Mouse (Mus musculus) G1E (cell line): ENCODE measurements around the gene Tmc1. TPM values are rescaled to one million over a fixed set of nuclear protein-coding genes. Genes with fewer than 3 reads are reported as not detected.

Experiments used
- ATAC-seq: 2 replicates; pipeline ENCODE4 v1.8.0; 2016; ENCODE audit warnings: mild to moderate bottlenecking; ENCODE audit not compliant: insufficient number of reproducible peaks, poor library complexity, low FRiP score, severe bottlenecking; ENCODE audit errors: extremely low read depth
- DNase-seq: peaks from one replicate; pipeline ENCODE4 v3.0.0; 2012; ENCODE audit warnings: low spot score
- H3K27me3 ChIP-seq: 2 replicates; pipeline ENCODE4 v1.6.1; 2012; ENCODE audit warnings: mild to moderate bottlenecking, low read length, inconsistent platforms; ENCODE audit not compliant: insufficient read depth
- H3K36me3 ChIP-seq: replicated peaks from 2 replicates; pipeline ENCODE3; 2012; ENCODE audit warnings: mild to moderate bottlenecking, inconsistent platforms
- H3K4me1 ChIP-seq: 2 replicates; pipeline ENCODE4 v1.6.1; 2012; ENCODE audit warnings: low read depth, low read length, inconsistent platforms, mixed read lengths; ENCODE audit not compliant: insufficient read depth
- H3K4me3 ChIP-seq: 2 replicates; pipeline ENCODE4 v1.5.1; 2012; ENCODE audit warnings: low read depth, mild to moderate bottlenecking, inconsistent platforms, low read length, moderate library complexity, mixed read lengths
- H3K9me3 ChIP-seq: replicated peaks from 2 replicates; pipeline ENCODE4 v1.6.1; 2012; ENCODE audit warnings: inconsistent platforms
- CTCF ChIP-seq: IDR thresholded peaks from 2 replicates; pipeline ENCODE4 v1.5.1; 2012; ENCODE audit warnings: low read depth, low read length, inconsistent platforms, mixed read lengths
- GATA1 ChIP-seq: IDR thresholded peaks from 2 replicates; pipeline ENCODE4 v1.6.1; 2012; ENCODE audit warnings: borderline replicate concordance, low read length, inconsistent platforms, mixed read lengths
- GATA2 ChIP-seq: IDR thresholded peaks from 2 replicates; pipeline ENCODE4 v1.6.1; 2012; ENCODE audit warnings: low read depth, low read length, inconsistent platforms, borderline replicate concordance
- POLR2AphosphoS5 ChIP-seq: IDR thresholded peaks from 2 replicates; pipeline ENCODE4 v1.6.1; 2012; ENCODE audit warnings: low read depth, low read length, inconsistent platforms; ENCODE audit not compliant: insufficient replicate concordance
- TAL1 ChIP-seq: conservative IDR thresholded peaks from 2 replicates; pipeline ENCODE4 v1.6.1; 2012; ENCODE audit warnings: low read depth, low read length, inconsistent platforms, mixed read lengths
- polyA plus RNA-seq: library from polyadenylated mRNA; stranded (reverse); fragments of >175 nt; gene quantifications from 2 replicates; pipeline ENCODE4 v1.2.3, GENCODE M21; 2012
- total RNA-seq, 2 experiments: library from RNA; stranded (forward) in 1 of 2; stranded (reverse) in 1 of 2; fragments of 200-1000 nt in 1 of 2; fragments of >200 nt in 1 of 2; fragmentation: Nextera tagmentation in 1 of 2; gene quantifications; 2 replicates each; pipeline ENCODE4 v1.2.3; 2014 to 2017

Tmc1 gene
- not detected in 2 replicates for total RNA-seq (2014; fragmentation: Nextera tagmentation)
- total RNA-seq (2017): 0.12 and 0.44 TPM in 2 replicates
- not detected in 2 replicates for polyA plus RNA-seq

DNA sequence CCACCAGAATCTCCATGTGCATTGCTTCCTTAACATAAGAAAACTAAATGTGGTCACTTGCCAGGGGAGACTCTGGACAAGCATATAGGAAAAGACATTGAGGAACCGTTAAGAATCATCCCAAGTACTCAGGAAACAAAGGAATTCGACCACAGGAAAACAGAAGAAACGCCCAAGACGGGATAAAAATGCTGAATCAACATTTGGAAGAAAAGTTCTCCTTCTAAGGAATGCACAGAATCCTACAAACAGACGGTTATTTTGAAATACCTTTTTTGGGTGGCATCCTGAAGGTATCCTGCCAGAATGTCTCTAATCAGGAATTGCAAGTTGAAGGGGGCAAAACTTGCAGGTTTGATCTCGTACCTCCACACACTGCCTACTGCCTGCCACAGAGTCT is at the start of gene Tmc1:
Gene Tmc1, minus strand, starts transcription at position 329 of the 400 bp plus-strand sequence.
- TF ChIP-seq CTCF (no peak), TAL1 (no peak), GATA1 (no peak), GATA2 (no peak), POLR2AphosphoS5 (no peak)
- no peak for DNase-seq
- ATAC-seq: no peak
- Histone ChIP-seq H3K4me1 (no peaks in the 10 kb centered on the region), H3K27me3 (no peaks in the 10 kb centered on the region), H3K36me3 (no peaks in the 10 kb centered on the region), H3K4me3 (no peak within 1 kb of the TSS), H3K9me3 (no peaks in the 10 kb centered on the region)

DNA sequence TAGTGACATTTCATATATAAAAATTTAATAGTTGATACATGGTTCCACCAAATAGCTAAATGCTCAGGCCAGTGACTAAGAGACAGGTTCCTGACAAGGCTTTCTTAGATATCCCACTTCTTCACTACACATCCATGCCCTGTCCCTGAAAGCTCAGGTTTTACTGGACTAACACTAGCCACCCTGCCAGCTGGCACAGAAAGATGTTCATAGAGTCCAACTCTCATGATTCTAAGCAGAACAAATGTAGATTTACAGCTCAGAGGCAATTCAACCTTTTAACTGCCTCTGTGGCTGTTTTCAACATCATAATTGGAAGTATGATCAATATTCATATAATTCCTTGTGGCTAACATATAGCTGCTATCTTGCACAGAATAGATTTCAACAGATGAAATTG is 47.5 kb upstream of the Tmc1 start:
- Histone ChIP-seq H3K9me3 (no peaks in the 10 kb centered on the region), H3K27me3 (no peaks in the 10 kb centered on the region), H3K4me1 (no peaks in the 10 kb centered on the region), H3K36me3 (no peaks in the 10 kb centered on the region), H3K4me3 (no peak overlapping the region)
- TF ChIP-seq GATA1 (no peak), GATA2 (no peak), TAL1 (no peak), CTCF (no peak), POLR2AphosphoS5 (no peak)
- DNase-seq (no peak), ATAC-seq (no peak)

DNA sequence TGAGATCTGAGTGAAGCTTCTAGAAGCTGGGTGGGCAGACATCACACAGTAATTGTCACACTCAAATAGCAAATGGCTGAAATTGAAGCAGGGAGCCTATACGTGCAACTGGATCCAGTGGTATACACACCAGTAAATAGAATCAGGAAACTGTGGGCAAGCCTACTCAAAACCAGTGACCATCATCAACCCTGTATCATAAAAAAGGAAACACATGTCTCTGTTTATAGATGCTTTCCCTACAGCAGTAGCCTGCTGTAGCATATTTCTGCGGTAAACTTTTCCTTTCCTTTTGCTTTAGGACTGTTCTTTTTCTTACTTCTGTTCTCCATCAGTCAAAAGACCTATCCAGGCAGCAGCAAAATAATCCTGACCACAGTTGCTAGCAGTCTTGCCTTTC is 25.2 kb upstream of the Tmc1 start:
- no peaks in the 10 kb centered on the region for H3K4me1 ChIP-seq
- no peaks in the 10 kb centered on the region for H3K36me3 ChIP-seq
- TF ChIP-seq GATA1 (no peak), POLR2AphosphoS5 (no peak), TAL1 (no peak), GATA2 (no peak), CTCF (no peak)
- DNase-seq: no peak
- H3K9me3 ChIP-seq: no peaks in the 10 kb centered on the region
- H3K27me3 ChIP-seq: no peaks in the 10 kb centered on the region
- no peak for ATAC-seq
- H3K4me3 ChIP-seq: no peak overlapping the region

DNA sequence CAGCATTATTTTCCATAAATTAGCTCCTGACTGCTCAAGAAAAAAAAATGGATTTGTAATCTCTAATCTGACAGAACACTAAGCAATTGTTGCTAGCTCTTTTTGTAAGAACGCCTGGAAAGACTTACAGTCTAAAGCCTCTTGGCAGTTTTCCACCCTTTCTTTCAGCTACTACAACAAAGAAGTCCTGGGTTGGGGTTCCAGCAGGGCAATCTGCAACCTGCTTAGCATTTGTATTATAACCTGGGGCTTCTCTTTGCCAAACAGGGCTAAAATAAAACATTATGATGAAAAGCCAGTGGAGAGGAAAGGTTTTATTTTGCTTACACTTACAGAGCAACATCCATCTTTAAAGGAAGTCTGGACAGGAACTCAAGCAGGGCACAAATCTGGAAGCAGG is 24.1 kb upstream of the Tmc1 start:
- no peak for DNase-seq
- H3K27me3 ChIP-seq: no peaks in the 10 kb centered on the region
- no peak for TF ChIP-seq CTCF
- TF ChIP-seq GATA1: no peak
- no peak for TF ChIP-seq POLR2AphosphoS5
- no peak for TF ChIP-seq GATA2
- no peak for TF ChIP-seq TAL1
- no peaks in the 10 kb centered on the region for H3K36me3 ChIP-seq
- H3K4me1 ChIP-seq: no peaks in the 10 kb centered on the region
- no peak overlapping the region for H3K4me3 ChIP-seq
- no peak for ATAC-seq
- H3K9me3 ChIP-seq: no peaks in the 10 kb centered on the region

DNA sequence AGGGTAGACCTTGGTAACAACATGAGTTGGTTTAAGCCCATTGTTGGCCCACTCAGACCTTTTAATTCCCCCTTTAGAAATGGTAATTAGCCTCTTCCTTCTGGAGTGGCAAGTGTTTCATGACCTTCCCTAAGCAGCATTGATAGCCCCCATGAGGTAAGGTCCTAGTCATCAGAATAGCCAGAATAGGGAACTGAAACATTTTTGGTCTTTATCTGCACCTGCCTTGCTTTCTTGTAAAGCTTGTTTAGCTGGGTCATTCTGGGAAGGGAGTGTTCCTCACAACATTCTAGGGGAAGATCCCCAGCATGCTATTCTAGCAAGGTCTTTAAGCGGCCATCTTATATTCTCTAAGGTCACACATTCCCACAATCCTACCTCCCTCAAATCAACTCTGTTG is 17.9 kb upstream of the Tmc1 start:
- Histone ChIP-seq H3K4me1 (no peaks in the 10 kb centered on the region), H3K4me3 (no peak overlapping the region), H3K9me3 (no peaks in the 10 kb centered on the region), H3K27me3 (no peaks in the 10 kb centered on the region), H3K36me3 (no peaks in the 10 kb centered on the region)
- ATAC-seq (no peak), DNase-seq (no peak)
- no peak for TF ChIP-seq GATA2
- TF ChIP-seq CTCF: no peak
- TF ChIP-seq POLR2AphosphoS5: no peak
- no peak for TF ChIP-seq GATA1
- no peak for TF ChIP-seq TAL1

DNA sequence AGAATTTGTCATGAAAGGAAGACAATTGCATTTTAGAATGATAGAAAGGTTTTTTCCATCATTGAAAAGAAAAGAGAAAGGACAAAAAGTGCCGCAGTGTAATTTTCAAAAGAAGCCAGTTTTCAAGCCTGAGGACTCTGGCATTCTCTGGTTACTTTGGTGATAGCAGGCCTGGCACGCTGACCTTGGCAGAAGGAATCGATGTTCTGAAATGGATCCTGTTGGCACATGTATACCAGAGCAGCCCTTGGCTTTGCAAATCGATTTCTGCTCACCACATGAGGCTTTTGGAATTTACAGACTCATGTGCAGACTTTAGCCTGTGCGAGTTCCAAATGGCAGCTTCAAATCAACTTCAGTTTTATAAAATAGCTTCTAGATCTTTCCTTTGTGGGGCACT is 813 bp upstream of the Tmc1 start:
- no peak for ATAC-seq

More for the DNA sequence above, 813 bp upstream of the Tmc1 start:
- Histone ChIP-seq H3K36me3 (no peaks in the 10 kb centered on the region), H3K4me1 (no peaks in the 10 kb centered on the region), H3K9me3 (no peaks in the 10 kb centered on the region), H3K4me3 (no peak overlapping the region), H3K27me3 (no peaks in the 10 kb centered on the region)
- no peak for DNase-seq
- no peak for TF ChIP-seq CTCF
- TF ChIP-seq GATA1: no peak
- TF ChIP-seq POLR2AphosphoS5: no peak
- TF ChIP-seq TAL1: no peak
- no peak for TF ChIP-seq GATA2
